ENCODE assay signal across 22 mouse cellular contexts in genomic region chr5:142807661-142808060, GRCm38 (mm10). TPM values are rescaled to one million over a fixed set of nuclear protein-coding genes. Genes with fewer than 3 reads are reported as not detected.
A peak's percentile ranks its signal among the peaks of the same experiment; 100 is the strongest.
DNase-seq lines count a peak whose midpoint lies in the region; ATAC-seq and TF ChIP-seq lines count a peak whose summit lies in the region.
"Had no signal": no experiment of that assay in that cellular context is flagged by ENCODE, and none has a peak within 500 bp of the region (broad histone marks: within the 10 kb centered on the region; RNA-seq: fewer than 3 reads in every experiment).

No protein-coding gene starts in this region.

- H3K4me3 ChIP-seq in kidney, postnatal 0 days (replicated peaks; ENCODE audit: low read depth, low read length): no peak overlapping the region
- no peak overlapping the region for H3K4me3 ChIP-seq in kidney, adult 2 months (ENCODE audit: insufficient read depth, low read depth, low read length)
- H3K4me3 ChIP-seq in intestine, embryonic 15.5 days (replicated peaks): no peak overlapping the region
- H3K4me3 ChIP-seq: heart, embryonic 10.5 days; hindbrain, embryonic 12.5 days had no signal

- TF ChIP-seq POLR2A in kidney, adult 2 months (IDR thresholded peaks at IDR 0.05; ENCODE audit: low read depth, low read length): no peak

- TF ChIP-seq CTCF in kidney, postnatal 0 days (IDR thresholded peaks at IDR 0.05; ENCODE audit: low read depth): no peak
- no peak for TF ChIP-seq CTCF in kidney, adult 2 months (conservative IDR thresholded peaks at IDR 0.05; ENCODE audit: insufficient read depth, insufficient read length, low read depth, low read length)

- no peak for DNase-seq in kidney, postnatal 0 days (ENCODE audit: low spot score)
- no peak for DNase-seq in kidney, adult 2 months
- peak; percentile 57 for DNase-seq in Muller cell, postnatal 12 days (ENCODE audit: inconsistent ontology term)
- DNase-seq in spleen, adult 18-20 months: no peak
- DNase-seq in urinary bladder, postnatal 14 days (ENCODE audit: low spot score): no peak
- DNase-seq in heart, adult 18-20 months: no peak
- DNase-seq: adrenal gland, postnatal 10 days; B cell, adult 2 months; cerebellum, adult 11-12 months; cerebellum, adult 9-10 months; cerebellum, postnatal 25 days; gastrocnemius, postnatal 36 days; heart, adult 11 months; heart, postnatal 10 days; heart, postnatal 4 days; kidney, adult 8-10 months had no signal

- H3K9ac ChIP-seq in kidney, postnatal 0 days (ENCODE audit: low read depth, low read length): no peak overlapping the region
- H3K9ac ChIP-seq in intestine, embryonic 15.5 days: no peak overlapping the region
- H3K9ac ChIP-seq: hindbrain, embryonic 12.5 days had no signal

- H3K9me3 ChIP-seq in kidney, postnatal 0 days (replicated peaks; ENCODE audit: low read length): no peaks in the 10 kb centered on the region
- H3K9me3 ChIP-seq in intestine, embryonic 15.5 days: no peaks in the 10 kb centered on the region
- H3K9me3 ChIP-seq: heart, embryonic 10.5 days; hindbrain, embryonic 12.5 days had no signal

- H3K4me2 ChIP-seq in kidney, postnatal 0 days (ENCODE audit: low read length): no peak overlapping the region
- H3K4me2 ChIP-seq in intestine, embryonic 15.5 days (replicated peaks): no peak overlapping the region
- H3K4me2 ChIP-seq: hindbrain, embryonic 12.5 days had no signal

- no peaks in the 10 kb centered on the region for H3K27me3 ChIP-seq in kidney, postnatal 0 days (ENCODE audit: insufficient read depth, low read length)
- no peaks in the 10 kb centered on the region for H3K27me3 ChIP-seq in kidney, adult 2 months (replicated peaks; ENCODE audit: control insufficient read depth, insufficient read depth, low read length)
- H3K27me3 ChIP-seq in intestine, embryonic 15.5 days (replicated peaks): no peaks in the 10 kb centered on the region
- H3K27me3 ChIP-seq: hindbrain, embryonic 12.5 days had no signal

- 53% methylated on average over 7 of the region's 7 CpGs for WGBS in kidney, postnatal 0 days
- 69% methylated on average over 7 of the region's 7 CpGs for WGBS in kidney, adult 2 months
- WGBS in intestine, embryonic 15.5 days: 65% methylated on average over 7 of the region's 7 CpGs

- ATAC-seq in kidney, postnatal 0 days (replicated peaks; ENCODE audit: low FRiP score, low read depth): no peak
- ATAC-seq in intestine, embryonic 15.5 days: peak; percentile 24; the same call in 1 of the 2 replicates
- ATAC-seq: forebrain, embryonic 14.5 days; hindbrain, embryonic 16.5 days; inflammation-experienced regulatory T-cells, adult 6 months had no signal

- H3K36me3 ChIP-seq in kidney, postnatal 0 days (ENCODE audit: insufficient read depth, low read length): 0 out of 2 replicates have a peak, but pooled peaks cover 4% of the 10 kb centered on the region
- no peaks in the 10 kb centered on the region for H3K36me3 ChIP-seq in kidney, adult 2 months (ENCODE audit: control insufficient read depth, insufficient read depth, low read length)
- 0 out of 2 replicates have a peak, but pooled peaks cover 3% of the 10 kb centered on the region for H3K36me3 ChIP-seq in intestine, embryonic 15.5 days

- H3K27ac ChIP-seq in kidney, postnatal 0 days: peak overlapping the region; percentile 36; the same call in 1 of the 2 replicates
- H3K27ac ChIP-seq in kidney, adult 2 months (ENCODE audit: insufficient read depth, low read depth, low read length): no peak overlapping the region
- H3K27ac ChIP-seq in intestine, embryonic 15.5 days: no peak overlapping the region
- H3K27ac ChIP-seq: heart, embryonic 10.5 days; hindbrain, embryonic 12.5 days had no signal

- H3K4me1 ChIP-seq in kidney, postnatal 0 days (replicated peaks; ENCODE audit: insufficient read depth, low read length): peaks cover 20% of the 10 kb centered on the region
- peaks cover 24% of the 10 kb centered on the region for H3K4me1 ChIP-seq in kidney, adult 2 months (ENCODE audit: control insufficient read depth, insufficient read depth, low read length)
- H3K4me1 ChIP-seq in intestine, embryonic 15.5 days (replicated peaks): peaks cover 34% of the 10 kb centered on the region

RNA-seq across cellular contexts. Expression of gene Tnrc18, which starts 9.8 kb away (rescaled TPM):
- polyA plus RNA-seq in kidney, postnatal 0 days (2015; fragmentation: Nextera tagmentation; extraction: Ambion mirVana): 16.3 and 18.4 TPM in 2 replicates
- 32.1 and 40.8 TPM in 2 replicates for polyA plus RNA-seq in kidney, adult 2 months (2012; rRNA removed)
- 19.5 and 21.6 TPM in 2 replicates for polyA plus RNA-seq in intestine, embryonic 15.5 days (2015; fragmentation: Nextera tagmentation; extraction: Ambion mirVana)
- 10 to 100 TPM; 39.2 to 48.2 TPM for total RNA-seq in heart, adult 18-20 months (2021)
